9 mouse cellular contexts compared by ENCODE assay signal in genomic region chr15:31563577-31564546, GRCm38 (mm10). TPM values are rescaled to one million over a fixed set of nuclear protein-coding genes. Genes with fewer than 3 reads are reported as not detected.
DNase-seq lines count a peak whose midpoint lies in the region; ATAC-seq lines count a peak whose summit lies in the region.
"Had no signal": no experiment of that assay in that cellular context is flagged by ENCODE, and none has a peak within 500 bp of the region (broad histone marks: within the 10 kb centered on the region; RNA-seq: fewer than 3 reads in every experiment).

No protein-coding gene starts in this region.

- no peak overlapping the region for H3K9ac ChIP-seq in midbrain, embryonic 11.5 days (ENCODE audit: low read length)
- no peak overlapping the region for H3K9ac ChIP-seq in midbrain, embryonic 16.5 days (ENCODE audit: low read depth, low read length)
- H3K9ac ChIP-seq in embryonic facial prominence, embryonic 11.5 days (replicated peaks; ENCODE audit: low read length), result no peak overlapping the region

- WGBS in midbrain, embryonic 11.5 days, result 74% methylated on average over 19 of the region's 19 CpGs
- WGBS in midbrain, embryonic 16.5 days, result 75% methylated on average over 19 of the region's 19 CpGs
- 48% methylated on average over 19 of the region's 19 CpGs for WGBS in embryonic facial prominence, embryonic 11.5 days

- no peak overlapping the region for H3K27ac ChIP-seq in midbrain, embryonic 11.5 days (ENCODE audit: low read depth, low read length)
- no peak overlapping the region for H3K27ac ChIP-seq in midbrain, embryonic 16.5 days (ENCODE audit: low read length)
- 0 out of 2 replicates have a peak overlapping the region, but pooled peaks have one; percentile 22 for H3K27ac ChIP-seq in embryonic facial prominence, embryonic 11.5 days (replicated peaks; ENCODE audit: low read depth, low read length)

- no peak overlapping the region for H3K4me3 ChIP-seq in midbrain, embryonic 11.5 days (ENCODE audit: low read depth, low read length)
- no peak overlapping the region for H3K4me3 ChIP-seq in midbrain, embryonic 16.5 days (ENCODE audit: low read depth, low read length)
- no peak overlapping the region for H3K4me3 ChIP-seq in embryonic facial prominence, embryonic 11.5 days (ENCODE audit: low read depth, low read length)

- ATAC-seq in midbrain, embryonic 11.5 days (ENCODE audit: low FRiP score), result no peak
- no peak for ATAC-seq in midbrain, embryonic 16.5 days
- no peak for ATAC-seq in embryonic facial prominence, embryonic 11.5 days (replicated peaks; ENCODE audit: insufficient number of reproducible peaks, low FRiP score, low TSS enrichment, low read depth)

- no peaks in the 10 kb centered on the region for H3K27me3 ChIP-seq in midbrain, embryonic 11.5 days (ENCODE audit: control insufficient read depth, insufficient read depth, low read length)
- no peaks in the 10 kb centered on the region for H3K27me3 ChIP-seq in midbrain, embryonic 16.5 days (ENCODE audit: control insufficient read depth, insufficient read depth, low read depth, low read length)
- H3K27me3 ChIP-seq in embryonic facial prominence, embryonic 11.5 days (ENCODE audit: control insufficient read depth, insufficient read depth, low read length), result no peaks in the 10 kb centered on the region

- no peaks in the 10 kb centered on the region for H3K4me1 ChIP-seq in midbrain, embryonic 11.5 days (ENCODE audit: control insufficient read depth, insufficient read depth, low read length)
- no peaks in the 10 kb centered on the region; the same call in 1 of the 2 replicates for H3K4me1 ChIP-seq in midbrain, embryonic 16.5 days (ENCODE audit: control insufficient read depth, insufficient read depth, low read length)
- no peaks in the 10 kb centered on the region for H3K4me1 ChIP-seq in embryonic facial prominence, embryonic 11.5 days (ENCODE audit: control insufficient read depth, insufficient read depth, low read length)

- no peak overlapping the region for H3K4me2 ChIP-seq in midbrain, embryonic 11.5 days
- H3K4me2 ChIP-seq in midbrain, embryonic 16.5 days (ENCODE audit: low read length), result no peak overlapping the region
- peak overlapping the region; percentile 6; the same call in 1 of the 2 replicates for H3K4me2 ChIP-seq in embryonic facial prominence, embryonic 11.5 days (ENCODE audit: low read depth, low read length)

- H3K36me3 ChIP-seq in midbrain, embryonic 11.5 days (ENCODE audit: control insufficient read depth, insufficient read depth, low read length), result no peaks in the 10 kb centered on the region
- H3K36me3 ChIP-seq in midbrain, embryonic 16.5 days (ENCODE audit: control insufficient read depth, insufficient read depth, low read length), result no peaks in the 10 kb centered on the region
- no peaks in the 10 kb centered on the region for H3K36me3 ChIP-seq in embryonic facial prominence, embryonic 11.5 days (replicated peaks; ENCODE audit: control insufficient read depth, insufficient read depth, low read depth, low read length)

- H3K9me3 ChIP-seq in midbrain, embryonic 11.5 days (ENCODE audit: control insufficient read depth, low read length), result no peaks in the 10 kb centered on the region; the same call in 1 of the 2 replicates
- no peaks in the 10 kb centered on the region for H3K9me3 ChIP-seq in midbrain, embryonic 16.5 days (replicated peaks; ENCODE audit: control insufficient read depth, low read length, poor library complexity, severe bottlenecking)
- H3K9me3 ChIP-seq in embryonic facial prominence, embryonic 11.5 days (replicated peaks; ENCODE audit: control insufficient read depth, low read length), result no peaks in the 10 kb centered on the region

- peak; percentile 69 for DNase-seq in midbrain, embryonic 11.5 days (ENCODE audit: low spot score, missing footprints)
- peak; percentile 72 for DNase-seq in embryonic facial prominence, embryonic 11.5 days (ENCODE audit: low spot score)
- peak; percentile 77 to 91 for DNase-seq in kidney, postnatal 36 days
- DNase-seq in yolk sac, embryonic 10.5 days (ENCODE audit: low spot score), result peak; percentile 80
- DNase-seq in T-cell, adult 2 months (ENCODE audit: low spot score), result no peak
- no peak for DNase-seq in neural tube, embryonic 10.5 days (ENCODE audit: extremely low spot score, low spot score)
- DNase-seq: cerebellum, postnatal 36 days; gastrocnemius, postnatal 36 days had no signal

RNA-seq across cellular contexts. Expression of gene Cmbl, which starts 1.3 kb away (rescaled TPM):
- polyA plus RNA-seq in midbrain, embryonic 11.5 days (2014; fragmentation: Nextera tagmentation; extraction: Ambion mirVana), result 1.5 and 1.6 TPM in 2 replicates
- polyA plus RNA-seq in midbrain, embryonic 16.5 days (2015; fragmentation: Nextera tagmentation; extraction: Ambion mirVana), result 8.7 and 12.8 TPM in 2 replicates
- polyA plus RNA-seq in embryonic facial prominence, embryonic 11.5 days (2014; fragmentation: Nextera tagmentation; extraction: Ambion mirVana), result 1.2 and 1.4 TPM in 2 replicates

RNA-seq across cellular contexts. Expression of gene March6, which starts 33.0 kb away (rescaled TPM):
- polyA plus RNA-seq in midbrain, embryonic 11.5 days (2014; fragmentation: Nextera tagmentation; extraction: Ambion mirVana), result 53.9 and 55.9 TPM in 2 replicates
- 99.8 and 106 TPM in 2 replicates for polyA plus RNA-seq in midbrain, embryonic 16.5 days (2015; fragmentation: Nextera tagmentation; extraction: Ambion mirVana)
- 40.6 and 41.9 TPM in 2 replicates for polyA plus RNA-seq in embryonic facial prominence, embryonic 11.5 days (2014; fragmentation: Nextera tagmentation; extraction: Ambion mirVana)

RNA-seq across cellular contexts. Expression of gene Cct5, which starts 37.7 kb away (rescaled TPM):
- polyA plus RNA-seq in midbrain, embryonic 11.5 days (2014; fragmentation: Nextera tagmentation; extraction: Ambion mirVana), result 728 and 743 TPM in 2 replicates
- 484 and 516 TPM in 2 replicates for polyA plus RNA-seq in midbrain, embryonic 16.5 days (2015; fragmentation: Nextera tagmentation; extraction: Ambion mirVana)
- 820 and 828 TPM in 2 replicates for polyA plus RNA-seq in embryonic facial prominence, embryonic 11.5 days (2014; fragmentation: Nextera tagmentation; extraction: Ambion mirVana)

RNA-seq across cellular contexts. Expression of gene Fam173b, which starts 37.8 kb away (rescaled TPM):
- polyA plus RNA-seq in midbrain, embryonic 11.5 days (2014; fragmentation: Nextera tagmentation; extraction: Ambion mirVana), result 14.0 and 14.6 TPM in 2 replicates
- polyA plus RNA-seq in midbrain, embryonic 16.5 days (2015; fragmentation: Nextera tagmentation; extraction: Ambion mirVana), result 8.2 and 9.3 TPM in 2 replicates
- 11.4 and 14.6 TPM in 2 replicates for polyA plus RNA-seq in embryonic facial prominence, embryonic 11.5 days (2014; fragmentation: Nextera tagmentation; extraction: Ambion mirVana)

Comparison
In these comparisons a context has a peak if more than half of its experiments do, and no peak if none do; other contexts are left out.
1. DNase-seq: peak in midbrain, embryonic 11.5 days (single experiment), embryonic facial prominence, embryonic 11.5 days (single experiment), kidney, postnatal 36 days (2 of 2) and yolk sac, embryonic 10.5 days (single experiment); none in T-cell, adult 2 months (single experiment) and neural tube, embryonic 10.5 days (single experiment).